In genomic region chr19:26733546-26734100, GRCm38 (mm10) we compare ENCODE assay signal across 9 mouse cellular contexts.
DNase-seq lines count a peak whose midpoint lies in the region; ATAC-seq and TF ChIP-seq lines count a peak whose summit lies in the region.
"Had no signal": no experiment of that assay in that cellular context is flagged by ENCODE, and none has a peak within 500 bp of the region (broad histone marks: within the 10 kb centered on the region; RNA-seq: fewer than 3 reads in every experiment).

No protein-coding gene starts in this region.

- no peak overlapping the region for H3K27ac ChIP-seq in hindbrain, embryonic 11.5 days (ENCODE audit: low read depth, low read length)
- H3K27ac ChIP-seq in hindbrain, embryonic 14.5 days = no peak overlapping the region
- peak overlapping the region; percentile 8; the same call in 1 of the 2 replicates for H3K27ac ChIP-seq in hindbrain, postnatal 0 days

- DNase-seq in cerebellum, adult 9-11 months = peak; percentile 60
- no peak for DNase-seq in cerebellum, adult 9-10 months
- no peak for DNase-seq in hindbrain, embryonic 11.5 days (ENCODE audit: low spot score)
- no peak for DNase-seq in hindbrain, embryonic 14.5 days (ENCODE audit: low spot score)
- peak; percentile 29 for DNase-seq in adipocyte (ENCODE audit: low spot score)
- no peak for DNase-seq in hindbrain, postnatal 0 days (ENCODE audit: low spot score)
- DNase-seq in T-cell, adult 2 months (ENCODE audit: low spot score) = no peak
- no peak for DNase-seq in yolk sac, embryonic 10.5 days (ENCODE audit: low spot score)

- ATAC-seq in hindbrain, embryonic 11.5 days (ENCODE audit: low FRiP score) = no peak
- no peak for ATAC-seq in hindbrain, embryonic 14.5 days (ENCODE audit: low FRiP score)
- peak; percentile 60; the same call in 1 of the 2 replicates for ATAC-seq in hindbrain, postnatal 0 days
- ATAC-seq: Patski had no signal

- no peak overlapping the region for H3K4me3 ChIP-seq in hindbrain, embryonic 11.5 days (ENCODE audit: low read depth, low read length)
- no peak overlapping the region for H3K4me3 ChIP-seq in hindbrain, embryonic 14.5 days (replicated peaks; ENCODE audit: low read length)
- H3K4me3 ChIP-seq in hindbrain, postnatal 0 days (ENCODE audit: low read length) = no peak overlapping the region

- no peak overlapping the region for H3K4me2 ChIP-seq in hindbrain, embryonic 11.5 days (replicated peaks; ENCODE audit: low read depth, low read length)
- H3K4me2 ChIP-seq in hindbrain, embryonic 14.5 days (replicated peaks) = no peak overlapping the region
- H3K4me2 ChIP-seq in hindbrain, postnatal 0 days (ENCODE audit: low read depth, low read length) = no peak overlapping the region

- no peaks in the 10 kb centered on the region for H3K27me3 ChIP-seq in hindbrain, embryonic 11.5 days (ENCODE audit: control insufficient read depth, insufficient read depth, low read length)
- no peaks in the 10 kb centered on the region for H3K27me3 ChIP-seq in hindbrain, embryonic 14.5 days (ENCODE audit: control insufficient read depth, insufficient read depth, low read length)
- H3K27me3 ChIP-seq in hindbrain, postnatal 0 days (ENCODE audit: insufficient read depth, low read length) = no peaks in the 10 kb centered on the region
- H3K27me3 ChIP-seq: Patski had no signal

- 68% methylated on average over 7 of the region's 7 CpGs for WGBS in hindbrain, embryonic 11.5 days
- WGBS in hindbrain, embryonic 14.5 days = 53% methylated on average over 7 of the region's 7 CpGs
- 39% methylated on average over 7 of the region's 7 CpGs for WGBS in hindbrain, postnatal 0 days

- no peak for TF ChIP-seq CTCF in hindbrain, postnatal 0 days (IDR thresholded peaks at IDR 0.05; ENCODE audit: low read depth)

- H3K9me3 ChIP-seq in hindbrain, embryonic 11.5 days (ENCODE audit: control insufficient read depth, low read length) = no peaks in the 10 kb centered on the region
- no peaks in the 10 kb centered on the region for H3K9me3 ChIP-seq in hindbrain, embryonic 14.5 days (ENCODE audit: control insufficient read depth, low read length)
- H3K9me3 ChIP-seq in hindbrain, postnatal 0 days (ENCODE audit: low read length) = no peaks in the 10 kb centered on the region

- H3K36me3 ChIP-seq in hindbrain, embryonic 11.5 days (ENCODE audit: control insufficient read depth, insufficient read depth, low read length) = no peaks in the 10 kb centered on the region
- no peaks in the 10 kb centered on the region for H3K36me3 ChIP-seq in hindbrain, embryonic 14.5 days (replicated peaks; ENCODE audit: control insufficient read depth, insufficient read depth)
- H3K36me3 ChIP-seq in hindbrain, postnatal 0 days (ENCODE audit: insufficient read depth, low read length) = no peaks in the 10 kb centered on the region

- H3K4me1 ChIP-seq in hindbrain, embryonic 11.5 days (replicated peaks; ENCODE audit: control insufficient read depth, insufficient read depth, low read length) = no peaks in the 10 kb centered on the region
- H3K4me1 ChIP-seq in hindbrain, embryonic 14.5 days (replicated peaks; ENCODE audit: control insufficient read depth, insufficient read depth, low read length) = 0 out of 2 replicates have a peak, but pooled peaks cover 8% of the 10 kb centered on the region
- H3K4me1 ChIP-seq in hindbrain, postnatal 0 days (ENCODE audit: insufficient read depth, low read length) = 0 out of 2 replicates have a peak, but pooled peaks cover 11% of the 10 kb centered on the region

- H3K9ac ChIP-seq in hindbrain, embryonic 11.5 days (ENCODE audit: low read depth, low read length) = 0 out of 2 replicates have a peak overlapping the region, but pooled peaks have one; percentile 7
- H3K9ac ChIP-seq in hindbrain, embryonic 14.5 days = no peak overlapping the region
- H3K9ac ChIP-seq in hindbrain, postnatal 0 days (replicated peaks; ENCODE audit: low read length) = no peak overlapping the region

Comparison
In these comparisons a context has a peak if more than half of its experiments do, and no peak if none do; other contexts are left out.
1. DNase-seq: peak in cerebellum, adult 9-11 months (single experiment) and adipocyte (single experiment); none in cerebellum, adult 9-10 months (single experiment), hindbrain, embryonic 11.5 days (single experiment), hindbrain, embryonic 14.5 days (single experiment), hindbrain, postnatal 0 days (single experiment), T-cell, adult 2 months (single experiment) and yolk sac, embryonic 10.5 days (single experiment).